Mouse (Mus musculus): Measurements from ENCODE around the gene Gm14406. TPM values are rescaled to one million over a fixed set of nuclear protein-coding genes. Genes with fewer than 3 reads are reported as not detected.
"Not testable (repeated sequence)": the region's sequence is repeated elsewhere in the genome, so short reads cannot be mapped to it uniquely, and the experiment has no call there.

Gene Gm14406
- 0.09 TPM for polyA plus RNA-seq (2021)

GRCm38 (mm10) chr2:177577998-177578397 is at the start of gene Gm14406:
Gm14406 (minus strand) TSS chr2:177578210.
- ATAC-seq; POLR2A ChIA-PET; CTCF ChIA-PET; DNase-seq (ENCODE audit: low read depth, low spot score); in situ Hi-C loops (cut with MboI; ENCODE audit: low pct_unique_long_range_greater_than_20kb); H3K27me3 ChIP-seq: not testable (repeated sequence)

- ATAC-seq; in situ Hi-C loops (cut with MboI; ENCODE audit: low pct_unique_long_range_greater_than_20kb); CTCF ChIA-PET; DNase-seq (ENCODE audit: low read depth, low spot score); H3K27me3 ChIP-seq; POLR2A ChIA-PET: not testable (repeated sequence)
Measured at GRCm38 (mm10) chr2:177575141-177575540, 2.9 kb downstream of the Gm14406 start.

GRCm38 (mm10) chr2:177559365-177559764 is 18.6 kb downstream of the Gm14406 start:
- ATAC-seq; in situ Hi-C loops (cut with MboI; ENCODE audit: low pct_unique_long_range_greater_than_20kb); DNase-seq (ENCODE audit: low read depth, low spot score); CTCF ChIA-PET; POLR2A ChIA-PET; H3K27me3 ChIP-seq: not testable (repeated sequence)

- H3K27me3 ChIP-seq; CTCF ChIA-PET; POLR2A ChIA-PET; in situ Hi-C loops (cut with MboI; ENCODE audit: low pct_unique_long_range_greater_than_20kb); DNase-seq (ENCODE audit: low read depth, low spot score); ATAC-seq: not testable (repeated sequence)
Measured at GRCm38 (mm10) chr2:177555261-177555660, 22.7 kb downstream of the Gm14406 start.

- in situ Hi-C loops (cut with MboI; ENCODE audit: low pct_unique_long_range_greater_than_20kb); CTCF ChIA-PET; POLR2A ChIA-PET; DNase-seq (ENCODE audit: low read depth, low spot score); ATAC-seq; H3K27me3 ChIP-seq: not testable (repeated sequence)
Measured at GRCm38 (mm10) chr2:177537717-177538116, 40.3 kb downstream of the Gm14406 start.

- H3K27me3 ChIP-seq; CTCF ChIA-PET; DNase-seq (ENCODE audit: low read depth, low spot score); ATAC-seq; in situ Hi-C loops (cut with MboI; ENCODE audit: low pct_unique_long_range_greater_than_20kb); POLR2A ChIA-PET: not testable (repeated sequence)
Measured at GRCm38 (mm10) chr2:177537141-177537540, 40.9 kb downstream of the Gm14406 start.

- ChIA-PET POLR2A (no interaction called here), CTCF (no interaction called here)
- in situ Hi-C loops (cut with MboI; ENCODE audit: low pct_unique_long_range_greater_than_20kb): no loop called here
- no peak for TF ChIP-seq CTCF (IDR thresholded peaks at IDR 0.05)
- DNase-seq (ENCODE audit: low read depth, low spot score) (no peak), ATAC-seq (no peak)
- H3K27me3 ChIP-seq: no peaks in the 10 kb centered on the region
Measured at GRCm38 (mm10) chr2:177535876-177536275, 42.1 kb downstream of the Gm14406 start.

- H3K27me3 ChIP-seq; ATAC-seq; CTCF ChIA-PET; DNase-seq (ENCODE audit: low read depth, low spot score); POLR2A ChIA-PET; in situ Hi-C loops (cut with MboI; ENCODE audit: low pct_unique_long_range_greater_than_20kb): not testable (repeated sequence)
Measured at GRCm38 (mm10) chr2:177524171-177524570, 53.8 kb downstream of the Gm14406 start.

- CTCF ChIA-PET; H3K27me3 ChIP-seq; DNase-seq (ENCODE audit: low read depth, low spot score); POLR2A ChIA-PET; in situ Hi-C loops (cut with MboI; ENCODE audit: low pct_unique_long_range_greater_than_20kb); ATAC-seq: not testable (repeated sequence)
Measured at GRCm38 (mm10) chr2:177523674-177524073, 54.3 kb downstream of the Gm14406 start.

GRCm38 (mm10) chr2:177523061-177523460 is 54.9 kb downstream of the Gm14406 start:
- DNase-seq (ENCODE audit: low read depth, low spot score) (no peak), ATAC-seq (no peak)
- no peak for TF ChIP-seq CTCF (IDR thresholded peaks at IDR 0.05)
- CTCF ChIA-PET: no interaction called here
- H3K27me3 ChIP-seq: no peaks in the 10 kb centered on the region
- in situ Hi-C loops (cut with MboI; ENCODE audit: low pct_unique_long_range_greater_than_20kb): no loop called here
- POLR2A ChIA-PET: no interaction called here

- ChIA-PET POLR2A (no interaction called here), CTCF (no interaction called here)
- H3K27me3 ChIP-seq: no peaks in the 10 kb centered on the region
- in situ Hi-C loops (cut with MboI; ENCODE audit: low pct_unique_long_range_greater_than_20kb): no loop called here
- ATAC-seq: no peak
- DNase-seq (ENCODE audit: low read depth, low spot score): no peak
- TF ChIP-seq CTCF (IDR thresholded peaks at IDR 0.05): no peak
Measured at GRCm38 (mm10) chr2:177520035-177520434, 58.0 kb downstream of the Gm14406 start.

Other genes with a start within 250 kb of the Gm14406 start
- gene Gm14418, start 179.9 kb downstream of the Gm14406 start, polyA plus RNA-seq (2021): 6.9 TPM
- 16.0 TPM for gene Zfp970, start 113.5 kb downstream of the Gm14406 start, polyA plus RNA-seq (2021)
- 4.9 TPM for gene Gm14403, start 80.0 kb downstream of the Gm14406 start, polyA plus RNA-seq (2021)
- 9.1 TPM for gene Gm14322, start 181.1 kb upstream of the Gm14406 start, polyA plus RNA-seq (2021)

Data from Patski (cell line).